Mouse (Mus musculus) midbrain, embryonic 13.5 days (tissue): ENCODE measurements at regions not wholly inside any gene's neighbourhood (a gene's known extent, or its start where the extent isn't known, plus 50 kb on each side); places are given as distances from the start of the nearest gene placed in this dataset.

ENCODE experiments used
- ATAC-seq: fragments of 200-750 bp; cut with Nextera tagmentation; 2 replicates; pipeline ENCODE4 v1.8.0; 2017; ENCODE audit warnings: mild to moderate bottlenecking, moderate TSS enrichment, moderate library complexity
- H3K27ac ChIP-seq: fragments of 300-500 bp; sonication (generic); 2 replicates; pipeline ENCODE4 v1.5.1; 2015; ENCODE audit warnings: inconsistent platforms, mild to moderate bottlenecking, moderate library complexity
- H3K27me3 ChIP-seq: fragments of 300-500 bp; sonication (generic); 2 replicates; pipeline ENCODE4 v1.6.1; 2015; ENCODE audit warnings: mild to moderate bottlenecking, inconsistent platforms
- H3K36me3 ChIP-seq: fragments of 300-500 bp; sonication (generic); 2 replicates; pipeline ENCODE4 v1.6.1; 2015; ENCODE audit warnings: mild to moderate bottlenecking, inconsistent platforms
- H3K4me1 ChIP-seq: fragments of 300-500 bp; sonication (generic); replicated peaks from 2 replicates; pipeline ENCODE4 v1.6.1; 2015; ENCODE audit warnings: inconsistent platforms
- H3K4me2 ChIP-seq: fragments of 300-500 bp; sonication (generic); replicated peaks from 2 replicates; pipeline ENCODE4 v1.6.1; 2015; ENCODE audit warnings: moderate library complexity, mild to moderate bottlenecking, inconsistent platforms
- H3K4me3 ChIP-seq: fragments of 300-500 bp; sonication (generic); replicated peaks from 2 replicates; pipeline ENCODE4 v1.5.1; 2015; ENCODE audit warnings: mild to moderate bottlenecking, inconsistent platforms
- H3K9ac ChIP-seq: fragments of 300-500 bp; sonication (generic); replicated peaks from 2 replicates; pipeline ENCODE4 v1.6.1; 2015; ENCODE audit warnings: mild to moderate bottlenecking, inconsistent platforms
- H3K9me3 ChIP-seq: fragments of 300-500 bp; sonication (generic); 2 replicates; pipeline ENCODE4 v1.6.1; 2016; ENCODE audit warnings: mild to moderate bottlenecking, inconsistent platforms
- WGBS: fragments of 180-500 bp; shearing (Covaris S2); methylation state at CpG from one replicate; pipeline ENCODE4 v1.1.7; 2015; 5-methylcytosine and 5-hydroxymethylcytosine counted together

DNA sequence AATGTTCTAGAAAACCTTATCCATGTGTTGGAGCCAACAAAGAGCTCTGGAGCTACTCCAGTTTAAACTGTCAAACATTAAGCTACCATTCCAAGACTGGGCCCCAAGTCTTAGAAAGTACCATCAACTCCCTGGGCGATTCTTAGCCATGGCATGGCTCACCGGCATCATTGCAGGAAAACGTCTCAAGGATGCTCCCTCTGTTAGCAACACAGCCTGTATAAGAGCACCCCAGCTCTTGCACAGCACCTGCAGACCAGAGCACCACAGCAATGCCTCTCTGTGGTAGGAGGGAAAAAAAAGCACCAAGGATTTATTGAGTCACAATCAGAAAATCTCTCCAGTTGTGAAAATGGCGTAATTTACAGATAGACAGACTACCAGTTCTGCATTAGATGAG, 221.2 kb downstream of the Fam43a start:
- Histone ChIP-seq H3K36me3 (no peaks in the 10 kb centered on the region), H3K27me3 (no peaks in the 10 kb centered on the region), H3K9me3 (no peaks in the 10 kb centered on the region), H3K4me2 (peak overlapping the region; percentile 36; the same call in 1 of the 2 replicates), H3K4me1 (peaks cover 12% of the 10 kb centered on the region), H3K4me3 (no peak overlapping the region), H3K27ac (no peak overlapping the region), H3K9ac (no peak overlapping the region)
- 77% methylated on average over 4 of the region's 4 CpGs for WGBS
- ATAC-seq, result no peak

- H3K36me3 ChIP-seq, result no peaks in the 10 kb centered on the region
- WGBS, result 15% methylated on average over 17 of the region's 17 CpGs
- H3K4me1 ChIP-seq, result peaks cover 12% of the 10 kb centered on the region
- no peaks in the 10 kb centered on the region for H3K27me3 ChIP-seq
- peak overlapping the region; percentile 36 for H3K4me2 ChIP-seq
- no peaks in the 10 kb centered on the region for H3K9me3 ChIP-seq
- peak; percentile 62; the same call in 1 of the 2 replicates for ATAC-seq
- H3K4me3 ChIP-seq, result peak overlapping the region; percentile 3; the same call in 1 of the 2 replicates
- no peak overlapping the region for H3K9ac ChIP-seq
- H3K27ac ChIP-seq, result no peak overlapping the region
Measured at GRCm38 (mm10) chr16:30821191-30821910, 221.8 kb downstream of the Fam43a start.

DNA sequence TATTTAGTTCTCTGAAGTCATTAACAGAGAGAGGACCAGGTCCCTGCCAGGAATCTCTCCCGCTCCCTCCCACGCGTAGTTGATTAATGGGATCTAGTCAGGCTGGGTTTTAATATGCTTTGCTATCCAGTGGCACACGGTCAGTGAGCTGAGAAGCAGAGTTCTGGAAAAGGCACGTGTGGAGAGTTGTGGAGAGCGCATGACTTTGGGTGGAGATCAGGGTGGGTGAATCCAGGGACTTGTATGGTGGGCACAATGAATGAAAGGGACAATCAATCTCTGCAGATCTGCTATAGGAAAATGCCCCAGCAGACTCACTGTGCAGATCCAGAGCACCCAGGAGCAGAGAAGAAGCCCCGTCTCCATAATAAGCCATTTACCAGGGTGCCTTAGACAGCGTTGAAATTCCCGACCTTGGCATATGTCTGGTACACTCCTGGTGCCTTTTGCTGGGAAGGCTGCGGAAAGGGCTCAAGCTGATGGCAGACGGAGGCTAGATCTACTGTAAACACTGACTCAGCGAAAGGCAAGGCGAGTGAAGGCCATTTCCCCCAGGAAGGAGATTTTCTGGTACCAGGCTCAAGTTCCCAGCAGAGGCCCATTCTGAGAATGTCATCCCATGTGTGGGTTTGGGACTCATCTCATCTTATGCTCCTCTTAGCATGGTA, 222.5 kb downstream of the Fam43a start:
- 79% methylated on average over 13 of the region's 13 CpGs for WGBS
- Histone ChIP-seq H3K36me3 (no peaks in the 10 kb centered on the region), H3K27ac (no peak overlapping the region), H3K4me1 (peaks cover 12% of the 10 kb centered on the region), H3K4me2 (no peak overlapping the region), H3K9ac (no peak overlapping the region), H3K4me3 (no peak overlapping the region), H3K27me3 (no peaks in the 10 kb centered on the region), H3K9me3 (no peaks in the 10 kb centered on the region)
- no peak for ATAC-seq

DNA sequence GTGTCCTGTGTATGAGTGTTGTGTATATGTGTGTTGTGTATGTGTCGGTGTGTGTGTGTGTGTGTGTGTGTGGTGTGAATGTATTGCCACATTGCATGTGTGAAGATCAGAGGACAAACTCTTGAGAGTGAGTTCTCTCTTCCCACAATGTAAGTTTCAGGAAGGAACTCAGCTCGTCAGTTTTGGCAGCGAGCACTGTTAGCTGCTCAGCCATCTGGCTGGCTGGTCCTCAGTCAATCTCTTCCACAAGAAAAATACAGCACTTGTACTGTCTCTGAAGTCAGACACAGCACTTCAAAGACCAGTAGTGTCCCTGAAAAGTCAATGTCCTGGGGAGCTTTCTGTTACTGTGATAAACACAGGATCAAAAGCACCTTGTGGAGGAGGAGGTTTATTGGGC, 226.6 kb downstream of the Fam43a start:
- WGBS, result 76% methylated on average over 3 of the region's 3 CpGs
- ATAC-seq, result no peak
- no peaks in the 10 kb centered on the region for H3K27me3 ChIP-seq
- no peak overlapping the region for H3K4me2 ChIP-seq
- no peak overlapping the region for H3K27ac ChIP-seq
- no peak overlapping the region for H3K9ac ChIP-seq
- H3K9me3 ChIP-seq, result no peaks in the 10 kb centered on the region
- peaks cover 11% of the 10 kb centered on the region for H3K4me1 ChIP-seq
- H3K4me3 ChIP-seq, result no peak overlapping the region
- no peaks in the 10 kb centered on the region for H3K36me3 ChIP-seq

DNA sequence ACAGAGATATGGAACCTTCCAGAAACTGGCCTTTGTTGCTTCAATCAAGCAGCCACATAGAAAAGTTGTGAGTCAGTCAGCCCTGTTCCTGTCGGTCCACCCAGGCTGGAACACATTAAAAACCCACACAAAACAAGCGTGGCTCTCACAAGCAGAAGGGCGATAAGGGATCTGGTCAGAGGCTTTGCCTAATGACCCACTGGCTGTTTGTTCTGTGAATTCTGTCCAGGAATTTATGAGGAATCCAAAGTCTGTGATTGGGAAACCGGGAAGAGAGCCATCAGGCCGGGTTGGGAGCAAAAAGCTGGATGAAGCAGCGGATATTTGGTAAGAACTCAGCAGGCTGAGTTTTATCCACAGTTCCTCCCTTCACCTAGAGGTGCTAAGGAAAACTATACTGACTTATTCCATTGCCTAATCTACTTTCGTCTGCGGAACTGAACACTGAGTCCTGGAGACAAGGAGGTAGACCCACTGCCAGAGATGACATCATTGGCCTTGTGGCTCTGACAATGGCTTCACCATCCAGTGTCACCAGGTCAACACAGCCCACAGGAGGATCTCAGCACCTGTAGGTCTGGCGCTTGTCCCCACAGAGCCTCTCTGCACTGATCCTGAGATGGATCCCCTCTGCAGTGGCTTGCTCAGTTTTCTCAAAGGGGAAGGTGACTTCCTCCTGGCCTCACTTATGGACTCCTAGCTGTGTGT, 228.5 kb downstream of the Fam43a start:
- Histone ChIP-seq H3K9ac (no peak overlapping the region), H3K4me2 (no peak overlapping the region), H3K27ac (no peak overlapping the region), H3K4me3 (no peak overlapping the region), H3K27me3 (no peaks in the 10 kb centered on the region), H3K9me3 (0 out of 2 replicates have a peak, but pooled peaks cover 3% of the 10 kb centered on the region), H3K36me3 (no peaks in the 10 kb centered on the region), H3K4me1 (no peaks in the 10 kb centered on the region)
- WGBS, result 90% methylated on average over 9 of the region's 9 CpGs
- ATAC-seq, result no peak

DNA sequence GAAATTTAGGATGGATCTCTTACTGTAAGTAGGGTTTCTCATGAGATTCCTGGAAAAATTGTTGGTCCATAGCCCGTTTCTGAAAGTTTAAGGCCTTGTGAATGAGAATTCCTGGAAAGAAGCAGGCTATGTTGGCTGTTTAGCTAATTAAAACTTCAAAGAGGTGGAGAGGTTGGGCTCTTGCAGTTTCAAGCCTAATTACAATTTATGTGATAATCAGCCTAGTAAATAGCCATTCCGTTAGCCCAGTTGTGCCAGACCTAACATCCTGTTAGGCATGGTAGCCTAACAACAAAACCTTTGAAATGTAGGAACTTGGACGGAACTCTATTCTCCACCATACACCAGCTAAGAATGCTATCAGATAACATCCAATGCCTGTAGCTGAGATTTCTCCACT, 235.0 kb downstream of the Fam43a start:
- Histone ChIP-seq H3K4me2 (no peak overlapping the region), H3K9ac (no peak overlapping the region), H3K36me3 (no peaks in the 10 kb centered on the region), H3K4me3 (no peak overlapping the region), H3K27ac (no peak overlapping the region), H3K27me3 (no peaks in the 10 kb centered on the region), H3K4me1 (no peaks in the 10 kb centered on the region), H3K9me3 (0 out of 2 replicates have a peak, but pooled peaks cover 3% of the 10 kb centered on the region)
- 56% methylated on average over 3 of the region's 3 CpGs for WGBS
- no peak for ATAC-seq

DNA sequence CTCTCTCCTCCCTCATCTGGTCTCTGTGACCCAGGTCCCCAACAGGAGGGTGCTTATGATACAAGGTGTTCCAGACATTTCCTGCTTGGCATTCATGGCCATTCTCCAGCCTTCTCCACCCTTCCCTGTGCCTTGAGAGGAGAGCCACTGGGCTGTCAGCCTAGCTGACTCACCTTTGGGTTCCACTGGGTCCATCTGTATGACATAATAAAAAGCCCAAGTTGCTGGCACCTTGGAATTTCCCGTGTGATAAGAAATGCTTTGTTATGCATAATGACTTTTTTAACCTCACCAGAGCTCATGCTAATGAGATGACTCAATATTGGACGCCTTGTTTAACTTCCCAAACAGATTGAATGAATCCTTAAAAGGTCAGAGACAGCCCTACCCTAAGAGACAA, 236.2 kb downstream of the Fam43a start:
- Histone ChIP-seq H3K4me1 (no peaks in the 10 kb centered on the region), H3K4me2 (no peak overlapping the region), H3K9me3 (peaks cover 9% of the 10 kb centered on the region; the same call in 1 of the 2 replicates), H3K27ac (no peak overlapping the region), H3K27me3 (no peaks in the 10 kb centered on the region), H3K9ac (no peak overlapping the region), H3K36me3 (no peaks in the 10 kb centered on the region), H3K4me3 (no peak overlapping the region)
- 41% methylated on average over 2 of the region's 2 CpGs for WGBS
- ATAC-seq, result no peak

- Histone ChIP-seq H3K27ac (no peak overlapping the region), H3K36me3 (no peaks in the 10 kb centered on the region), H3K27me3 (no peaks in the 10 kb centered on the region), H3K9ac (no peak overlapping the region), H3K4me3 (no peak overlapping the region), H3K4me1 (no peaks in the 10 kb centered on the region), H3K9me3 (peaks cover 6% of the 10 kb centered on the region; the same call in 1 of the 2 replicates), H3K4me2 (no peak overlapping the region)
- WGBS, result 89% methylated on average over 2 of the region's 2 CpGs
- ATAC-seq, result no peak
Measured at GRCm38 (mm10) chr16:30842831-30843230, 238.4 kb downstream of the Xxylt1 start.

- 73% methylated on average over 1 of the region's 1 CpGs for WGBS
- no peaks in the 10 kb centered on the region for H3K27me3 ChIP-seq
- H3K9ac ChIP-seq, result no peak overlapping the region
- H3K4me3 ChIP-seq, result no peak overlapping the region
- H3K27ac ChIP-seq, result no peak overlapping the region
- H3K4me2 ChIP-seq, result no peak overlapping the region
- no peaks in the 10 kb centered on the region for H3K4me1 ChIP-seq
- no peak for ATAC-seq
- no peaks in the 10 kb centered on the region for H3K9me3 ChIP-seq
- H3K36me3 ChIP-seq, result no peaks in the 10 kb centered on the region
Measured at GRCm38 (mm10) chr16:30852595-30852994, 228.6 kb downstream of the Xxylt1 start.

- no peaks in the 10 kb centered on the region for H3K9me3 ChIP-seq
- no peak overlapping the region for H3K9ac ChIP-seq
- H3K4me2 ChIP-seq, result no peak overlapping the region
- H3K27ac ChIP-seq, result no peak overlapping the region
- no peak overlapping the region for H3K4me3 ChIP-seq
- H3K36me3 ChIP-seq, result no peaks in the 10 kb centered on the region
- 81% methylated on average over 4 of the region's 4 CpGs for WGBS
- H3K4me1 ChIP-seq, result no peaks in the 10 kb centered on the region
- H3K27me3 ChIP-seq, result no peaks in the 10 kb centered on the region
- no peak for ATAC-seq
Measured at GRCm38 (mm10) chr16:30854716-30855115, 226.5 kb downstream of the Xxylt1 start.

DNA sequence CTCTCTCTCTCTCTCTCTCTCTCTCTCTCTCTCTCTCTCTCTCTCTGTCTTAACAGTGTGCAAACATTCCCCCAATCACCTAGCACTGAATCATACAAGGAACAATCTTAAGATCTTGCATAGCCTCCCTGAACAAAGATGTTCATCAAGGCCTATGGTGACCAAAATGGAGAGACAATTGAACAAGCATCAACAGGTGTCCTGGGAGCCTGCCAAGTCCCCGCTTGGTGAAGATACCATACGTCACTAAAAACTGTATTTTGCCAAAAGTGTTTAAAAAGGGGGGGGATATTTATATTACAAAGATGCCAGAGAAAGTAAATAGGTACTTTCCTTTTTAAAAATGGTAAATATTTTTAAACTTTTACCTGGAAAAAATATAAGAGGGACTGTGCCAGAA, 223.6 kb downstream of the Xxylt1 start:
- Histone ChIP-seq H3K9ac (no peak overlapping the region), H3K4me3 (no peak overlapping the region), H3K27me3 (no peaks in the 10 kb centered on the region), H3K9me3 (no peaks in the 10 kb centered on the region), H3K4me2 (no peak overlapping the region), H3K4me1 (no peaks in the 10 kb centered on the region), H3K36me3 (no peaks in the 10 kb centered on the region), H3K27ac (no peak overlapping the region)
- 78% methylated on average over 2 of the region's 2 CpGs for WGBS
- ATAC-seq, result no peak
